Mouse (Mus musculus): Measurements from ENCODE around the gene Pard3b.

GRCm38 (mm10) chr1:62282835-62283234 lies 644.2 kb downstream of the Pard3b start:
- TF ChIP-seq CTCF (IDR thresholded peaks at IDR 0.05; ENCODE audit: borderline replicate concordance, control insufficient read depth, extremely low read depth, insufficient read depth, low read length, poor library complexity) = no peak
- TF ChIP-seq POLR2A (IDR thresholded peaks at IDR 0.05; ENCODE audit: control insufficient read depth, extremely low read depth, insufficient read depth, low read length, poor library complexity) = no peak

Measured in thymus, adult 2 months (tissue).